Mouse (Mus musculus): ENCODE measurements around the gene Gpatch1.

GRCm38 (mm10) chr7:35333231-35333651 is 15.0 kb upstream of the Gpatch1 start:
- TF ChIP-seq CTCF (IDR thresholded peaks at IDR 0.05; ENCODE audit: low read depth, low read length) (no peak), GATA1 (IDR thresholded peaks at IDR 0.05; ENCODE audit: borderline replicate concordance, low read length) (no peak)
